ENCODE assay signal across 22 mouse cellular contexts in genomic region chr8:60973448-60973847, GRCm38 (mm10). TPM values are rescaled to one million over a fixed set of nuclear protein-coding genes. Genes with fewer than 3 reads are reported as not detected.
DNase-seq lines count a peak whose midpoint lies in the region; ATAC-seq lines count a peak whose summit lies in the region.
"Had no signal": no experiment of that assay in that cellular context is flagged by ENCODE, and none has a peak within 500 bp of the region (broad histone marks: within the 10 kb centered on the region; RNA-seq: fewer than 3 reads in every experiment).

No protein-coding gene starts in this region.

- peak overlapping the region; percentile 29 for H3K4me3 ChIP-seq in liver, embryonic 12.5 days
- H3K4me3 ChIP-seq in midbrain, embryonic 15.5 days: no peak overlapping the region
- H3K4me3 ChIP-seq: embryonic facial prominence, embryonic 15.5 days; limb, embryonic 13.5 days; megakaryocyte, embryonic 14.5 days; neural tube, embryonic 15.5 days had no signal

- H3K36me3 ChIP-seq in liver, embryonic 12.5 days: no peaks in the 10 kb centered on the region
- no peaks in the 10 kb centered on the region for H3K36me3 ChIP-seq in midbrain, embryonic 15.5 days (replicated peaks)
- H3K36me3 ChIP-seq: embryonic facial prominence, embryonic 15.5 days; limb, embryonic 13.5 days; neural tube, embryonic 15.5 days had no signal

- no peaks in the 10 kb centered on the region for H3K9me3 ChIP-seq in liver, embryonic 12.5 days (replicated peaks)
- no peaks in the 10 kb centered on the region for H3K9me3 ChIP-seq in midbrain, embryonic 15.5 days
- H3K9me3 ChIP-seq: embryonic facial prominence, embryonic 15.5 days; limb, embryonic 13.5 days; megakaryocyte, embryonic 14.5 days; neural tube, embryonic 15.5 days had no signal

- H3K27ac ChIP-seq in liver, embryonic 12.5 days: peak overlapping the region; percentile 91
- H3K27ac ChIP-seq in midbrain, embryonic 15.5 days: no peak overlapping the region
- H3K27ac ChIP-seq: embryonic facial prominence, embryonic 15.5 days; hindbrain, postnatal 0 days; kidney, postnatal 0 days; limb, embryonic 13.5 days; neural tube, embryonic 15.5 days had no signal

- peak; percentile 90 for DNase-seq in MEL-GATA-1-ER (ENCODE audit: extremely low read depth, low read depth)
- no peak for DNase-seq in gastrocnemius, adult 8-10 months (ENCODE audit: low spot score in 2 of 2)
- no peak for DNase-seq in cerebellum, adult 9-11 months
- DNase-seq: adrenal gland, postnatal 10 days; cerebellum, adult 11 months; cerebellum, postnatal 25 days; kidney, adult 11 months; right cerebral cortex, postnatal 14 days; thymus, postnatal 14 days had no signal

- WGBS in liver, embryonic 12.5 days (ENCODE audit: insufficient replicate concordance): 20% methylated on average over 2 of the region's 2 CpGs
- WGBS in midbrain, embryonic 15.5 days: 92% methylated on average over 2 of the region's 2 CpGs

- H3K4me2 ChIP-seq in liver, embryonic 12.5 days: peak overlapping the region; percentile 67
- no peak overlapping the region for H3K4me2 ChIP-seq in midbrain, embryonic 15.5 days
- H3K4me2 ChIP-seq: embryonic facial prominence, embryonic 15.5 days; limb, embryonic 13.5 days; neural tube, embryonic 15.5 days had no signal

- peaks cover 84% of the 10 kb centered on the region for H3K4me1 ChIP-seq in liver, embryonic 12.5 days
- H3K4me1 ChIP-seq in midbrain, embryonic 15.5 days: peaks cover 4% of the 10 kb centered on the region; the same call in 1 of the 2 replicates
- H3K4me1 ChIP-seq: embryonic facial prominence, embryonic 15.5 days had no signal

- H3K27me3 ChIP-seq in liver, embryonic 12.5 days (replicated peaks): no peaks in the 10 kb centered on the region
- no peaks in the 10 kb centered on the region for H3K27me3 ChIP-seq in midbrain, embryonic 15.5 days (replicated peaks)
- H3K27me3 ChIP-seq: embryonic facial prominence, embryonic 15.5 days; limb, embryonic 13.5 days; megakaryocyte, embryonic 14.5 days; neural tube, embryonic 15.5 days had no signal

- ATAC-seq in common myeloid progenitor, adult 5-6 weeks (replicated peaks; ENCODE audit: low read depth, poor library complexity, severe bottlenecking): peak; percentile 88
- peak; percentile 88 for ATAC-seq in liver, embryonic 12.5 days
- ATAC-seq in megakaryocyte progenitor cell, adult 5-6 weeks (replicated peaks; ENCODE audit: poor library complexity): peak; percentile 83
- ATAC-seq in midbrain, embryonic 15.5 days (replicated peaks): no peak
- ATAC-seq: activated CD4-positive, CD25-positive, alpha-beta regulatory T cell, adult 4 months; forebrain, embryonic 14.5 days; hindbrain, postnatal 0 days; midbrain, embryonic 16.5 days had no signal

- H3K9ac ChIP-seq in liver, embryonic 12.5 days: peak overlapping the region; percentile 63
- no peak overlapping the region for H3K9ac ChIP-seq in midbrain, embryonic 15.5 days
- H3K9ac ChIP-seq: embryonic facial prominence, embryonic 15.5 days; limb, embryonic 13.5 days; neural tube, embryonic 15.5 days had no signal

RNA-seq across cellular contexts. Expression of gene Clcn3, which starts 9.7 kb away (rescaled TPM):
- 33.5 and 40.9 TPM in 2 replicates for total RNA-seq in common myeloid progenitor, adult 5-6 weeks (2017)
- polyA plus RNA-seq in liver, embryonic 12.5 days (2016; fragmentation: Nextera tagmentation; extraction: Ambion mirVana): 43.8 and 44.9 TPM in 2 replicates
- total RNA-seq in megakaryocyte progenitor cell, adult 5-6 weeks (2015): 22.3 and 26.1 TPM in 2 replicates
- total RNA-seq in megakaryocyte progenitor cell, adult 5-6 weeks (2017): 22.8 and 29.3 TPM in 2 replicates
- 10 to 100 TPM; 34.5 to 37.8 (median 35.6) TPM for total RNA-seq in gastrocnemius, adult 8-10 months (2022)
- polyA plus RNA-seq in midbrain, embryonic 15.5 days (2015; fragmentation: Nextera tagmentation; extraction: Ambion mirVana): 67.1 and 69.5 TPM in 2 replicates

RNA-seq across cellular contexts. Expression of gene Nek1, which starts 19.5 kb away (rescaled TPM):
- total RNA-seq in common myeloid progenitor, adult 5-6 weeks (2017): 24.8 and 26.3 TPM in 2 replicates
- polyA plus RNA-seq in liver, embryonic 12.5 days (2016; fragmentation: Nextera tagmentation; extraction: Ambion mirVana): 10.1 and 10.6 TPM in 2 replicates
- 14.2 and 15.9 TPM in 2 replicates for total RNA-seq in megakaryocyte progenitor cell, adult 5-6 weeks (2015)
- 21.2 and 25.6 TPM in 2 replicates for total RNA-seq in megakaryocyte progenitor cell, adult 5-6 weeks (2017)
- total RNA-seq in gastrocnemius, adult 8-10 months (2022): 1 to 10 TPM; 2.7 to 4.8 (median 3.7) TPM
- polyA plus RNA-seq in midbrain, embryonic 15.5 days (2015; fragmentation: Nextera tagmentation; extraction: Ambion mirVana): 24.7 and 27.8 TPM in 2 replicates
